Mouse (Mus musculus): ENCODE data around the gene Nectin3. TPM values are rescaled to one million over a fixed set of nuclear protein-coding genes. Genes with fewer than 3 reads are reported as not detected.

The Nectin3 gene
- polyA plus RNA-seq, 1 experiment from 2014 or later = 2.0 TPM

DNA sequence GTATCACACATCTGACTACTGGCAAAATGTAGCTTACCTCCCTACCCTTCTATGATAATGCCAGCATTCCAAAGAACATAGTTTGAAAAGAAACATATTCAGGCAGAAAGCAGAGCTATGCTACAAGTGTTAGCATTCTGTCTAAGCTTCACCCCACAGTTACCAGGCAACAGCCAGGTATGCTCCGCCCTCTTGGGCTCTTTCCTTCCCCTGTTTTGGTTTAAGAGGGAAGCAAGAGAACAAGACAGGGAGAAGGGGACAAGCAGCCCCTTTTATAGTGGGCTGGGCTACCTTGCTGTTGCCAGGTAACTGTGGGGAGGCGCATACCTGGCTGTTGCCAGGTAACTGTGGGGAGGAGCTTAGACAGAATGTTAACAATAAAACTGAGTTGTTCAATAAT, 4.0 kb upstream of the Nectin3 start:
- Histone ChIP-seq H3K4me1 (ENCODE audit: control insufficient read depth, low read depth, low read length) (no peaks in the 10 kb centered on the region), H3K36me3 (ENCODE audit: control insufficient read depth, insufficient read depth) (no peaks in the 10 kb centered on the region), H3K4me3 (ENCODE audit: low read depth, low read length) (no peak overlapping the region), H3K27me3 (ENCODE audit: control insufficient read depth, insufficient read depth, low read depth, low read length) (peaks cover 16% of the 10 kb centered on the region), H3K9me3 (replicated peaks; ENCODE audit: control insufficient read depth, low read length) (no peaks in the 10 kb centered on the region), H3K9ac (ENCODE audit: low read depth, low read length) (no peak overlapping the region), H3K27ac (ENCODE audit: low read length) (no peak overlapping the region), H3K4me2 (ENCODE audit: low read depth, low read length) (no peak overlapping the region)
- no peak for ATAC-seq (ENCODE audit: low read depth)
- 51% methylated on average over 2 of the region's 2 CpGs for WGBS (ENCODE audit: insufficient replicate concordance)

DNA sequence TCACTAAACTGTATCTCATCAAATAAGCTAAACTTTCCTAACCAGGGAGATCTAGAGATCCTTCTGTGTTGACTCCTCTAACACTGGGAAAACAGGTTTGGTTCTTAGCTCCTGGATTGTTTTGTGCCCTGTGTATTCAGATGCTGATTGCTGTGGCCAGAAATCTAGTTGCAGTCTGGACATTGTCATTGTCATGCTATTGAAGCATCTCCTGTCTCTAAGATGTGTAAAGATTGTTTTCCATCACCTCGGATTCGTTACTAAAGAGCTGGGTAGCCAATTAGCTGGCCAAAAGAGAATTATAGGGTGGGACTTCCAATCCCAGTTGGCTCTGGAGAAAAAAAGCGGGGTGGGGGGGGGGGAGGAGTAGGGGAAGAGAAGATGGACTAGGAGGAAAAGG, 2.4 kb upstream of the Nectin3 start:
- ATAC-seq (ENCODE audit: low read depth) = no peak
- no peaks in the 10 kb centered on the region for H3K9me3 ChIP-seq (replicated peaks; ENCODE audit: control insufficient read depth, low read length)
- WGBS (ENCODE audit: insufficient replicate concordance) = 43% methylated on average over 3 of the region's 3 CpGs

DNA sequence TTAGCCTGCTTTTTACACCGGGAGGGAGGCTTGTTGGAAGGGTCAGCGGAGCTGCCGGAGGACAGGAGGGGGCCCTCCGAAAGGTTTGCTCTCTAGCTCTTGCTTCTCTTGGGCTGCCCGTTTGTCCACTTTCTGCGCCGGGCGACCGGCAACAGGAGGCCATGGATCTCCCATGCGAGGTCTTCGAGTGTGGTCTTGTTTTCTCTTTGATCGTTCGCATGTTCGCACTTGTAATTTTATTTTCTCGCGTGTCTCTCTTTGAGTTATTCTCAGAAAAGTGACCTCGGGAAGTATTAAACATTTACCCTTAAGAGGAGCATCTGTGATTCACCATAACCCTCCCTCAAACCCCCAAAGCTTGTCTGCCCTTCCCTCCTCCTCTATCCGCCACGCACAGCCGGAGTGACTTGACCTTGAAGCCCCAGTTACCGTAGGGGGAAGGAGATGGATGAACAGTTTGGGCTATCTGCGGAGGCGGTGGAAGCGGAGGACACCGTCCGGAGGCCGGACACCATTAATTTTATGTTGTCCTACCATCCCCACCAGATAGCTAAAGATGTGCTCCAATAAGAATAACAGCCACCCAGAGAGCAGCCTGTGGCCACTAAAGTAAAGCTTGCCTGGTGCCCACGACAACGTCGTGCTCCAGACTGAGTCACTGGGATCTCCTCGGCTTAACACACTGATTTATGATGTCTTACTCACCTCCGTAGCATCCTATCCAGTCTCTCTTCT, 472 bp downstream of the Nectin3 start:
- peak overlapping the region; percentile 65 for H3K4me3 ChIP-seq (ENCODE audit: low read depth, low read length)
- H3K9ac ChIP-seq (ENCODE audit: low read depth, low read length) = peak overlapping the region; percentile 34
- H3K27ac ChIP-seq (ENCODE audit: low read length) = no peak overlapping the region
- WGBS (ENCODE audit: insufficient replicate concordance) = under 1% methylated on average over 32 of the region's 32 CpGs
- H3K27me3 ChIP-seq (ENCODE audit: control insufficient read depth, insufficient read depth, low read depth, low read length) = peaks cover 41% of the 10 kb centered on the region
- H3K4me2 ChIP-seq (ENCODE audit: low read depth, low read length) = peak overlapping the region; percentile 54
- ATAC-seq (ENCODE audit: low read depth) = no peak
- no peaks in the 10 kb centered on the region for H3K9me3 ChIP-seq (replicated peaks; ENCODE audit: control insufficient read depth, low read length)
- H3K36me3 ChIP-seq (ENCODE audit: control insufficient read depth, insufficient read depth) = no peaks in the 10 kb centered on the region
- no peaks in the 10 kb centered on the region for H3K4me1 ChIP-seq (ENCODE audit: control insufficient read depth, low read depth, low read length)

More for the DNA sequence above, 2.4 kb upstream of the Nectin3 start:
- Histone ChIP-seq H3K4me1 (ENCODE audit: control insufficient read depth, low read depth, low read length) (no peaks in the 10 kb centered on the region), H3K27me3 (ENCODE audit: control insufficient read depth, insufficient read depth, low read depth, low read length) (peaks cover 32% of the 10 kb centered on the region), H3K9ac (ENCODE audit: low read depth, low read length) (no peak overlapping the region), H3K4me2 (ENCODE audit: low read depth, low read length) (no peak overlapping the region), H3K4me3 (ENCODE audit: low read depth, low read length) (no peak overlapping the region), H3K27ac (ENCODE audit: low read length) (no peak overlapping the region), H3K36me3 (ENCODE audit: control insufficient read depth, insufficient read depth) (no peaks in the 10 kb centered on the region)

DNA sequence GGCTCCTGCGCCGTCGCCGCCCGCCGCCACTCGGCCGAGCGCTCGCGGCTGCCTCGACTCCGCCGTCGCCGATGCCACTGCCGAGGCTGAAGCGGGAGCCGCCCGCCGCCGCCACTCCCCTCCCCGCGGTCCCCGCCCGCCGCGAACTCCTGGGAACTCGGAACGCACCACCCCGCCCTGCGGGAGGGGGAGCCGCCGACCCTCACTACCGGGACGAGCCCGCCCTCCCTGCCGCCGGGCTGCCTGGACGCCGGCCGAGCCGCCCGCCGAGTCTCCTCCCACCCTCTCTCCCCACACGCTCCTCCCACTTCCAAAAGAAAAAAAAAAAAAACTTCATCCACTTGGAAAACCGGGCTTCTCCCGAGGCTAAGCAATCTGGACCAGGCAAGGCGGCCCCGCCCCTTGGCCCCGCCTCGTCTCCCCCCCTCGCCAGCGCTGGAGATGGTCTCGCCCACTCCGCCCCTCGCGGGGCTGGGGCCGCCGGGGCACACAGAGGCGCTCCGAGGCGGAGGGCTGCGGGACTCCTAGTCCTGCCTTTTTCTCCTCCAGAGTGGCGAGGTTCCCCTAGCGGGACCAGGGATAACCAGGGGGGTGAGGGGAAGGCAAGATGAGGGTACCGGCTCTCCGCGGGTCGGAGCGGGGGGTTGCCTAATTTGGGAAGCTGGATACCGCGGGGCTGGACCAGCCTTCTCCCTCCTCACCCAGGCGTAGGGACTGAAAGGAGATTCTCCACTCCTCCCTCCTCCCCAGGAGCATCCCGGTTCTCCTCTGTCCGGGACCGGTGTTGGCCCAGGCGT, 1.2 kb downstream of the Nectin3 start:
- 0% methylated on average over 35 of the region's 78 CpGs for WGBS (ENCODE audit: insufficient replicate concordance)
- H3K9me3 ChIP-seq (replicated peaks; ENCODE audit: control insufficient read depth, low read length) = no peaks in the 10 kb centered on the region
- H3K36me3 ChIP-seq (ENCODE audit: control insufficient read depth, insufficient read depth) = no peaks in the 10 kb centered on the region
- no peaks in the 10 kb centered on the region for H3K4me1 ChIP-seq (ENCODE audit: control insufficient read depth, low read depth, low read length)
- peak; percentile 90 for ATAC-seq (ENCODE audit: low read depth)
- peak overlapping the region; percentile 58 for H3K9ac ChIP-seq (ENCODE audit: low read depth, low read length)
- H3K27ac ChIP-seq (ENCODE audit: low read length) = peak overlapping the region; percentile 75
- peaks cover 41% of the 10 kb centered on the region for H3K27me3 ChIP-seq (ENCODE audit: control insufficient read depth, insufficient read depth, low read depth, low read length)
- H3K4me3 ChIP-seq (ENCODE audit: low read depth, low read length) = peak overlapping the region; percentile 65
- H3K4me2 ChIP-seq (ENCODE audit: low read depth, low read length) = peak overlapping the region; percentile 54

DNA sequence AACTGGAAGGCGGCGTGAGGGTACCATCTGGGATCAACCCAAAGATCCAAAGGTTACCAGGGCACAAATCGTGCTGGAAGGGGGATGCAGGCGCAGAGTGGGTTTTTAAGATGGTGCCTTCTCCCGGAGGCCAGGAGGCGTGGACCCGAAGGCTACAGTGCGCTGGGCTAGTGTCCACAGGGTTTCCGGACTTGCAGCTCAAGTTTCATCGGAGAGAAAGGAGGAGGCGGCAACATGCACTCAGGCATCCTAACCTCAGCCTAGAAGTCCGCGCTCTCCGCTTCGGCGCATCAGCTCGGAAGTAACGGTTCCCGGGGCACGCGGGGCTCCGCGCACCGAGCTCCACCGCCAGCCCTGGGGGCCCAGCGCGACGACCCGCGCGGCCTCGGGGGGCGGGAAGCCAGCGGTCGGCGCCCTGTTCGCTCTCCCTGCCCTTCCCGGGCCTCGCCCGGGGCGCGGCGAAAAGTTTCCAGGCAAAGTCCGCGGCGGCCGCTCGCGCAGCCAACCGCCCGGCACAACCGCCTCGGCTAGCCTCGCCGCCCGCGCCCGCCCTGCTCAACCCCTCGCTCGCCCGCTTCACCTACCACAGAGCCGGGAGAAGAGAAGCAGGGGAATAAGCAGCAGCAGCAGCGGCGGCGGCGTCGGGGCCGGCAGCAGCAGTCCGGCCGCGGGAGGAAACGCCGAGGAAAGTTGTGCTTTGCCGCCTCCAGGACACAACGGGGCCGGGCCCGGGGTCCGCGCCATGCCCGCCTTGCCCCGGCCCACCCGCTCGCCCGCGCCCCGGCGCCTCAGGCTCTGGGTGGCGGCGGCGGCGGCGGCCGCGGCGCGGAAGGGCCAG, 2.1 kb downstream of the Nectin3 start:
- Histone ChIP-seq H3K36me3 (ENCODE audit: control insufficient read depth, insufficient read depth) (no peaks in the 10 kb centered on the region), H3K9me3 (replicated peaks; ENCODE audit: control insufficient read depth, low read length) (no peaks in the 10 kb centered on the region), H3K4me3 (ENCODE audit: low read depth, low read length) (peak overlapping the region; percentile 65), H3K27ac (ENCODE audit: low read length) (peak overlapping the region; percentile 75), H3K4me2 (ENCODE audit: low read depth, low read length) (peak overlapping the region; percentile 54), H3K9ac (ENCODE audit: low read depth, low read length) (peak overlapping the region; percentile 58), H3K4me1 (ENCODE audit: control insufficient read depth, low read depth, low read length) (no peaks in the 10 kb centered on the region), H3K27me3 (ENCODE audit: control insufficient read depth, insufficient read depth, low read depth, low read length) (peaks cover 41% of the 10 kb centered on the region)
- ATAC-seq (ENCODE audit: low read depth) = peak; percentile 24
- 1% methylated on average over 77 of the region's 96 CpGs for WGBS (ENCODE audit: insufficient replicate concordance)

DNA sequence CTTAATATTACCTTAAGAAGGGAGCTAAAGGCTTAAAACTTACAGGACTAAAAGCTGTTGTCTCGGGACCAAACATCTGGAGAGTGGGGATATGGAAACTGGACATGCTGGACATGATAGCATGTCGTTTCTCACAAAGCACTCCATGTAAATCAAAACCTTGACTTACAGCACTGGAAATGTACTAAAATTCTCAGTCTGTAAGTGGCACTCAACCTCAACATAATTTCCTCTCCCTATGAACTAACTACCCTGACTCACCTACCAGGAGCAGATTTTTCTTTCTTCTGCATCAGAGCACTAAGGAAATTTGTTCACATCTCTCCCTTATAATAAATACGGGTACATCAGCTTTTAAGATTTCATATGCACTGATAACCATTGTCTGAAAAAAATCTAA, 3.1 kb downstream of the Nectin3 start:
- Histone ChIP-seq H3K4me3 (ENCODE audit: low read depth, low read length) (peak overlapping the region; percentile 65; the same call in 1 of the 2 replicates), H3K9ac (ENCODE audit: low read depth, low read length) (no peak overlapping the region), H3K9me3 (replicated peaks; ENCODE audit: control insufficient read depth, low read length) (no peaks in the 10 kb centered on the region), H3K4me1 (ENCODE audit: control insufficient read depth, low read depth, low read length) (no peaks in the 10 kb centered on the region), H3K27me3 (ENCODE audit: control insufficient read depth, insufficient read depth, low read depth, low read length) (peaks cover 41% of the 10 kb centered on the region), H3K27ac (ENCODE audit: low read length) (no peak overlapping the region), H3K4me2 (ENCODE audit: low read depth, low read length) (peak overlapping the region; percentile 54), H3K36me3 (ENCODE audit: control insufficient read depth, insufficient read depth) (no peaks in the 10 kb centered on the region)
- ATAC-seq (ENCODE audit: low read depth) = no peak
- WGBS (ENCODE audit: insufficient replicate concordance) = 30% methylated on average over 3 of the region's 3 CpGs

DNA sequence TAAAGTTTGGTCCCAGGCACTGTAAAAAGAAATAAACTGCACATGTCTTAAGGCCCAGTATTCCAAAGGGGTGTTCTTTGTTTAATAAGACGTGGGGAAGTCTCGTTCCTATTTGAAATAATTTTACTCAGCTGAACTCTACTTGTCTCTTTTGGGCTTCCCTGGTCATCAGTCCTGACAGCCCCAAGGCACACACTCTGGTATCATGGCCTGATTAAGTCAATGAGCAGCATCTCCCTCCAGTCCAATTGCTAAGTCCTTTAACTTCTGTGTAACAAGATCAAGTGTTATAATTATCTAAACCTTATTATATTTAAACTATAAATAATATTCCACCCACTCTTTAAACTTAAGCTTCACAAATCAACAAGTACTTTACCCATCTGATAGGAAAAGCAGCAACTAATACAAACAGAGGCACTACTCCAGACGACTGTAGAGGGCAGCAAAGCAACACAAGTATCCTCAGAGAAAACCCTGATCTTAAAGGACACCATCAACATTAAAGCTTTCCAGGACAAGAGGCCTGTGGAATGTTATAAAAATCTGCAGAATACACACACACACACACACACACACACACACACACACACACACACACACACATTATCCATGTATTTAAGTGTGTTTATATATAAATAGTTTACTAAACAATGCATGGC, 10.8 kb downstream of the Nectin3 start:
- no peak overlapping the region for H3K4me2 ChIP-seq (ENCODE audit: low read depth, low read length)
- WGBS (ENCODE audit: insufficient replicate concordance) = 39% methylated on average over 3 of the region's 3 CpGs
- H3K36me3 ChIP-seq (ENCODE audit: control insufficient read depth, insufficient read depth) = no peaks in the 10 kb centered on the region
- no peaks in the 10 kb centered on the region for H3K4me1 ChIP-seq (ENCODE audit: control insufficient read depth, low read depth, low read length)
- no peaks in the 10 kb centered on the region for H3K9me3 ChIP-seq (replicated peaks; ENCODE audit: control insufficient read depth, low read length)
- H3K27me3 ChIP-seq (ENCODE audit: control insufficient read depth, insufficient read depth, low read depth, low read length) = no peaks in the 10 kb centered on the region
- H3K9ac ChIP-seq (ENCODE audit: low read depth, low read length) = no peak overlapping the region
- no peak overlapping the region for H3K4me3 ChIP-seq (ENCODE audit: low read depth, low read length)
- no peak for ATAC-seq (ENCODE audit: low read depth)
- no peak overlapping the region for H3K27ac ChIP-seq (ENCODE audit: low read length)

DNA sequence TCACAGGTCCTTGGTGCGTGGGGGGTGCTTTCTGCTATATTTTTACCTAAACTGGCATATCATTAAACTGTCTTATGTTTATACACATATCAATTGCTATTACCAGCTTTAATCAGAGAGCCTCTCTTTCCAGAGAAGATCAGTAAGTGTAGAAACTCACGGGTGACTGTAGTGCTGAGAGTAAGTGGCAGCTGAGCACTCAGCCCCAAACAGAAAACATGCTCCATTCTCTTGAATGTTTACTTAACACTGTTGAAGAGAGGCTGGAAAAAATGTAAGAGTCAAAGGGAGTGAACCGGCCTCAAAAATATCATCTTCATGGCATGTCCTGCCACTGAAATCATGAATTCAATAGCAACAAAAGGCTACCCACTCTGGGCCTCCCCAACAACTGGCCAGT, 21.0 kb downstream of the Nectin3 start:
- no peak overlapping the region for H3K4me3 ChIP-seq (ENCODE audit: low read depth, low read length)
- no peak overlapping the region for H3K9ac ChIP-seq (ENCODE audit: low read depth, low read length)
- H3K27ac ChIP-seq (ENCODE audit: low read length) = no peak overlapping the region
- no peaks in the 10 kb centered on the region for H3K9me3 ChIP-seq (replicated peaks; ENCODE audit: control insufficient read depth, low read length)
- H3K27me3 ChIP-seq (ENCODE audit: control insufficient read depth, insufficient read depth, low read depth, low read length) = no peaks in the 10 kb centered on the region
- no peaks in the 10 kb centered on the region for H3K36me3 ChIP-seq (ENCODE audit: control insufficient read depth, insufficient read depth)
- no peak overlapping the region for H3K4me2 ChIP-seq (ENCODE audit: low read depth, low read length)
- WGBS (ENCODE audit: insufficient replicate concordance) = 58% methylated on average over 3 of the region's 3 CpGs
- no peak for ATAC-seq (ENCODE audit: low read depth)
- H3K4me1 ChIP-seq (ENCODE audit: control insufficient read depth, low read depth, low read length) = no peaks in the 10 kb centered on the region

Measured in liver, embryonic 16.5 days (tissue).